Mouse (Mus musculus): ENCODE measurements around the gene Reep3. TPM values are rescaled to one million over a fixed set of nuclear protein-coding genes. Genes with fewer than 3 reads are reported as not detected.
A peak's percentile ranks its signal among the peaks of the same experiment; 100 is the strongest.
"Not testable (repeated sequence)": the region's sequence is repeated elsewhere in the genome, so short reads cannot be mapped to it uniquely, and the experiment has no call there.

Gene Reep3
- polyA plus RNA-seq, 1 experiment from 2014 or later, result 24.6 TPM

DNA sequence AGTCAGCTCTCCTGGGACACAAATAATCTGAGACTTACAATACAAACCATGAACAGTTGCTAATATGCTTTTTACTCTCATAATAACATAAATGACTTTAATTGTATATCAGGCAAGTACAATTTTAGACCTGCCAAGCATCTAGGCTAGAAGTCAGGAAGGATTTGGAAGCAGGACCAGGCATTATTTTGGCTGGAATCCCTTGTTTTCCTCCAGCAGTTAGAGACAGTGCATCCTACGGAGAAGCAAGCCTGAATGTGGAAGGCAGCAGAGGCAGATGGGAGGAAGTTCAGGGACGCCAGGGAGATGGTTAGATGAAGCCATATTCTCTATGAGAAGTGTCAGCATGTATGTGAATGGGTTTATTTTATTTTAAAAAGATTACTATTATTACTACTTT is 79.4 kb downstream of the Reep3 start:
- Histone ChIP-seq H3K36me3 (replicated peaks) (peaks cover 39% of the 10 kb centered on the region), H3K4me3 (no peak overlapping the region)
- WGBS, result 71% methylated on average over 2 of the region's 2 CpGs

GRCm38 (mm10) chr10:67016615-67017278 is 80.0 kb downstream of the Reep3 start:
- H3K9me3 ChIP-seq, result no peaks in the 10 kb centered on the region
- H3K36me3 ChIP-seq (replicated peaks), result peaks cover 39% of the 10 kb centered on the region
- 0 out of 2 replicates have a peak overlapping the region, but pooled peaks have one; percentile 5 for H3K27ac ChIP-seq (replicated peaks)
- no peaks in the 10 kb centered on the region for H3K27me3 ChIP-seq (replicated peaks; ENCODE audit: low read depth, poor library complexity, severe bottlenecking)
- no peak overlapping the region for H3K4me3 ChIP-seq
- WGBS, result 68% methylated on average over 4 of the region's 4 CpGs
- peaks cover 19% of the 10 kb centered on the region for H3K4me1 ChIP-seq
- peak; percentile 35 for DNase-seq (ENCODE audit: low spot score)

More for the DNA sequence above, 79.4 kb downstream of the Reep3 start:
- Histone ChIP-seq H3K4me1 (peaks cover 19% of the 10 kb centered on the region), H3K27ac (replicated peaks) (no peak overlapping the region), H3K9me3 (no peaks in the 10 kb centered on the region), H3K27me3 (replicated peaks; ENCODE audit: low read depth, poor library complexity, severe bottlenecking) (no peaks in the 10 kb centered on the region)
- no peak for DNase-seq (ENCODE audit: low spot score)

DNA sequence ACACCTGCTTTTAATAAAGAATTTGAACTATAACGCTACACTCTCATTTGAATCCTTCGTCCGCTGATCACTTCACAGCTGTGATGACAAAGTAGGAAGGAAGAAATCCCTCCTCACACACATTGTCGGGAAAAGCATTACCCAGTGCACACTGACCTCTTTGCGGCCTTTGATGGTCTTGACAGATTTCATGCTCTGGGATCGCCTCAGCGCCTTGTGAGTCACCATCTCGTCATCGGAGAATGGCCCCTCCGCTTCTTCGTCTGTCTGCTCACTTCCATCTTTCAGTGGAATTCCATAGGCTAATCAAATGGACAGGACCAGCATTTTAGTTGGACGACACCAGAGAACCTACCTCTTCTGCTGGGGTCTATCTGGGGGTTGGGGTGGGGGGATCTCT is 82.0 kb downstream of the Reep3 start:
- H3K27ac ChIP-seq (replicated peaks), result no peak overlapping the region
- no peak overlapping the region for H3K4me3 ChIP-seq
- no peak for DNase-seq (ENCODE audit: low spot score)
- no peaks in the 10 kb centered on the region for H3K9me3 ChIP-seq
- no peaks in the 10 kb centered on the region for H3K27me3 ChIP-seq (replicated peaks; ENCODE audit: low read depth, poor library complexity, severe bottlenecking)
- 79% methylated on average over 12 of the region's 12 CpGs for WGBS
- H3K36me3 ChIP-seq (replicated peaks), result peaks cover 23% of the 10 kb centered on the region
- H3K4me1 ChIP-seq, result peaks cover 19% of the 10 kb centered on the region

- 88% methylated on average over 12 of the region's 12 CpGs for WGBS
Measured at GRCm38 (mm10) chr10:67010521-67010920, 86.2 kb downstream of the Reep3 start.

GRCm38 (mm10) chr10:67004527-67005042 is 92.2 kb downstream of the Reep3 start:
- H3K36me3 ChIP-seq (replicated peaks), result no peaks in the 10 kb centered on the region
- no peaks in the 10 kb centered on the region for H3K9me3 ChIP-seq
- H3K27me3 ChIP-seq (replicated peaks; ENCODE audit: low read depth, poor library complexity, severe bottlenecking), result no peaks in the 10 kb centered on the region
- peak overlapping the region; percentile 51 for H3K4me3 ChIP-seq
- DNase-seq (ENCODE audit: low spot score), result peak; percentile 49
- WGBS, result 3% methylated on average over 12 of the region's 12 CpGs
- H3K27ac ChIP-seq (replicated peaks), result peak overlapping the region; percentile 89
- peaks cover 33% of the 10 kb centered on the region for H3K4me1 ChIP-seq

More at GRCm38 (mm10) chr10:67010521-67010920, 86.2 kb downstream of the Reep3 start:
- Histone ChIP-seq H3K4me3 (no peak overlapping the region), H3K4me1 (no peaks in the 10 kb centered on the region), H3K36me3 (replicated peaks) (peaks cover 22% of the 10 kb centered on the region), H3K9me3 (no peaks in the 10 kb centered on the region), H3K27me3 (replicated peaks; ENCODE audit: low read depth, poor library complexity, severe bottlenecking) (no peaks in the 10 kb centered on the region), H3K27ac (replicated peaks) (no peak overlapping the region)
- no peak for DNase-seq (ENCODE audit: low spot score)

DNA sequence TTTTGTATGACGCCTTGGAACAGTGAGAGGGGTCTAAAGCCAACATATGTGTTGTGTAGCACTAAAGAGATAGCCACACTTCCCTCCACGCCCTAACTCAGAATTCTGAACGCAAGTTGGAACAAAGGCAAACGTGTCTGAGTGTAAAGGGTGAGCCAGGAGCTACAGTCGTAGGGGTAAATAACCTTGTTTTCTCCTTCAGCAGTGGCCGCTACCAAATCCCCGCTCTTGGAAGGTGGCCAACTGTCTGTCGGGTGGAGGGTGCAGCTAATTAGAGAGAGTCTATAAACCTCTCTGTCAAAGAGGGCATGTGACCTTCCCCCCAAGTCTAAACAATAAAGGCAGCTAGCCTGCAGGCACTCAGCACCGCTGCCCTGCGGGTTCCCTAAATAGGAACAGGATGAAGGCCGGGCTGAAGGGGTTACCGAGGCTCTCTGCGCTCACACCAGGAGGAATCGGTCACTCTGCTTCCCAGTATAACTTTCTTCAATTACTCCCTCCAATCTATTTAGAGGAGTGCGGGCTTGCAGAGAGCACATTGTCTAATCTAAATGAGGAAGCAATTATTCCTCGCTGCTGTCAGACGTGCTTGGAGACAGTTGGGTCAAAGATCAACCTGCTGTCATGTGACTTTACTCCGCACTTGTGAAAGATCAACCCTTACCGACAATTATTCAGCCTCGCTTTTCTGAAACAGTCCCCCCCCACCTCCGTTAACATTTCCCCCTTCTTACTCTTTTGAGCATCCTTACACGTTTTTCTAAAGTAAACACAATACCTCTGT is 92.8 kb downstream of the Reep3 start:
- H3K36me3 ChIP-seq (replicated peaks), result no peaks in the 10 kb centered on the region
- H3K4me1 ChIP-seq, result peaks cover 33% of the 10 kb centered on the region
- H3K4me3 ChIP-seq, result peak overlapping the region; percentile 51
- no peaks in the 10 kb centered on the region for H3K27me3 ChIP-seq (replicated peaks; ENCODE audit: low read depth, poor library complexity, severe bottlenecking)
- DNase-seq (ENCODE audit: low spot score), result peak; percentile 80
- H3K27ac ChIP-seq (replicated peaks), result peak overlapping the region; percentile 89
- under 1% methylated on average over 22 of the region's 22 CpGs for WGBS
- no peaks in the 10 kb centered on the region for H3K9me3 ChIP-seq

GRCm38 (mm10) chr10:67003009-67003742 is 93.6 kb downstream of the Reep3 start:
- no peaks in the 10 kb centered on the region for H3K36me3 ChIP-seq (replicated peaks)
- peak overlapping the region; percentile 89 for H3K27ac ChIP-seq (replicated peaks)
- no peaks in the 10 kb centered on the region for H3K27me3 ChIP-seq (replicated peaks; ENCODE audit: low read depth, poor library complexity, severe bottlenecking)
- H3K4me3 ChIP-seq, result peak overlapping the region; percentile 51
- no peaks in the 10 kb centered on the region for H3K9me3 ChIP-seq
- DNase-seq (ENCODE audit: low spot score), result peak; percentile 88
- H3K4me1 ChIP-seq, result peaks cover 33% of the 10 kb centered on the region
- under 1% methylated on average over 25 of the region's 25 CpGs for WGBS

GRCm38 (mm10) chr10:67002207-67003008 is 94.3 kb downstream of the Reep3 start:
- WGBS, result 11% methylated on average over 30 of the region's 30 CpGs
- no peaks in the 10 kb centered on the region for H3K36me3 ChIP-seq (replicated peaks)

GRCm38 (mm10) chr10:67000958-67001615 is 95.7 kb downstream of the Reep3 start:
- H3K9me3 ChIP-seq; DNase-seq (ENCODE audit: low spot score); H3K36me3 ChIP-seq (replicated peaks); H3K27me3 ChIP-seq (replicated peaks; ENCODE audit: low read depth, poor library complexity, severe bottlenecking); H3K27ac ChIP-seq (replicated peaks); H3K4me3 ChIP-seq: not testable (repeated sequence)
- 92% methylated on average over 13 of the region's 13 CpGs for WGBS
- H3K4me1 ChIP-seq, result peaks cover 33% of the 10 kb centered on the region

More at GRCm38 (mm10) chr10:67002207-67003008, 94.3 kb downstream of the Reep3 start:
- DNase-seq (ENCODE audit: low spot score), result peak; percentile 91
- Histone ChIP-seq H3K27ac (replicated peaks) (peak overlapping the region; percentile 89), H3K27me3 (replicated peaks; ENCODE audit: low read depth, poor library complexity, severe bottlenecking) (no peaks in the 10 kb centered on the region), H3K4me1 (peaks cover 33% of the 10 kb centered on the region), H3K4me3 (peak overlapping the region; percentile 51), H3K9me3 (no peaks in the 10 kb centered on the region)

- Histone ChIP-seq H3K27me3 (replicated peaks; ENCODE audit: low read depth, poor library complexity, severe bottlenecking) (no peaks in the 10 kb centered on the region), H3K36me3 (replicated peaks) (no peaks in the 10 kb centered on the region), H3K4me1 (peaks cover 34% of the 10 kb centered on the region), H3K9me3 (no peaks in the 10 kb centered on the region), H3K4me3 (no peak overlapping the region), H3K27ac (replicated peaks) (no peak overlapping the region)
- WGBS, result 94% methylated on average over 5 of the region's 5 CpGs
- no peak for DNase-seq (ENCODE audit: low spot score)
Measured at GRCm38 (mm10) chr10:67000136-67000535, 96.6 kb downstream of the Reep3 start.

DNA sequence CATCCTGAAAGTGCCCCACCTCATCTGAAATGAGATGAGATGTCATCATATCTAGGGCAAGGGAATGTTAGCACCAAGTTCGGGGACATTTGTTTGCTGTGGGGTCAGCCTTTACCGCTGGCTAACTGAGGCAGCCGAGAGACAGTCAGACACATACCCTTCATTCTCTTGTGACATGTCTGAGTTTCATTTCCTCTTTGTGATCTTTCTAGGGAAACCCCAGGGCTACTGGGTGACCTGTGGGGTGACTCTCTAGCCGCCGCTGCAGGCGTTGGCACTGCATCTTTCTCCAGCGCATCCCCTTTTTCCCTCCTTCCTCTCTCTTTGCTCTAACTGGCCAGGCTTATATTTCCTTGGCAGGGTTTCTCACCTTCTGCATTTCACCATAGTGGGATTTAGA is 98.0 kb downstream of the Reep3 start:
- WGBS, result 92% methylated on average over 7 of the region's 7 CpGs
- no peaks in the 10 kb centered on the region for H3K36me3 ChIP-seq (replicated peaks)
- DNase-seq (ENCODE audit: low spot score), result no peak
- no peaks in the 10 kb centered on the region for H3K9me3 ChIP-seq
- H3K27me3 ChIP-seq (replicated peaks; ENCODE audit: low read depth, poor library complexity, severe bottlenecking), result no peaks in the 10 kb centered on the region
- no peak overlapping the region for H3K27ac ChIP-seq (replicated peaks)
- no peak overlapping the region for H3K4me3 ChIP-seq
- peaks cover 30% of the 10 kb centered on the region for H3K4me1 ChIP-seq
